Mouse (Mus musculus): ENCODE measurements at regions not wholly inside any gene's neighbourhood (a gene's known extent, or its start where the extent isn't known, plus 50 kb on each side); places are given as distances from the start of the nearest gene placed in this dataset.

- DNase-seq (ENCODE audit: low read depth, low spot score) = no peak
These were observed 402.1 kb upstream of the Tmpo start for GRCm38 (mm10) chr10:91583204-91583603.

DNA sequence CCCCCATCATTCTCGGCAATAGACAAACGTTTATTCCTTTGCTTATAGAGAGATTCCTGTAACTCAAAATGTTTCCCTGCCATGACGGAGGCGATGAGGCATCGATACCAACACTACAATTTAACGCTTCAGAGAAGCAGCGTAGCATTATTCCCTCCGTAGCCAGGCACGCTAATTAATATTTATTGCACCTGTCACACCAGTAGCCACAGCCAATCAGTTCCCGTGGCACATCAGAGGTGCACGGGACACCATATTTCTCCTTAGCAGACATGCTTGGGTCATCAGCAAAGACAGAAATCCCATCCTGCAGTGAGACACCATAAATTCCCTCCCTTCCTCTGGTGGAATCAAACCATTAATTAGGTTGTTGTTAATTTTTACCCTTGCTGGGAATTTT is 399.8 kb upstream of the Tmpo start:
- DNase-seq (ENCODE audit: low read depth, low spot score) = no peak

- no peak for DNase-seq (ENCODE audit: low read depth, low spot score)
These were observed 394.4 kb upstream of the Tmpo start for GRCm38 (mm10) chr10:91575323-91576064.

- no peak for DNase-seq (ENCODE audit: low read depth, low spot score)
These were observed 391.7 kb upstream of the Tmpo start for GRCm38 (mm10) chr10:91572796-91573195.

- DNase-seq (ENCODE audit: low read depth, low spot score) = no peak
These were observed 387.9 kb upstream of the Tmpo start for GRCm38 (mm10) chr10:91569046-91569445.

DNA sequence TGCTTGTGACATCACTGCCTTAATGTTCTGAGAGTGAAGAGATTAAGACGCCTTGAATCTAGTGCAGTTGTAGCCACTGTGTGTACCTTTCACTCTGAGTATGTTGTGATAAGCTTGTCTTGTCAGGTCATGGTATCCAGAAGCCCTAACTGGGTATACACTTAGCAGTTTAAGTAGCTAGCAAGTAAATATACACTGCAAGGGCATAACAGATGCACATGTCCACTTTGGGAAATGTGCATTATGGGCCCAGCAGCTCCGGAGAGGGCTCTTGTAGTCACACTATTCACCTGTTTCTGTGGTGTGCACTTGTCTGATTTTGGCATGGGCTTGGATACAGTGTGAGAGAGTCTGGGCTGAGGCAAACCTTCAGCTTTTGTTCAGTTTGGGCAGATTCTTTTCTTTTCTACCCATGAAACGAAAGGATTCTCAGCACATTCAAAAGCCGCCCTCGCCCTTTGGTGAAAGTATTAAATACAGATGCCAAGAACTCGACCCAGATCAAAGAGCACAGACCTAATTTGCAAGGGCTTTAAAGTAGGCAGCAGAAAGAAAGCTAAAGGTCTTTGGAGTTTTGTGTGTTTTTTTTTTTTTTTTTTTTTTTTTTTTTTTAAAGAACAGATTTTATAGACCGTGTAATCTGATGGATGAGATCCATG is 385.1 kb upstream of the Tmpo start:
- no peak for DNase-seq (ENCODE audit: low read depth, low spot score)

- no peak for DNase-seq (ENCODE audit: low read depth, low spot score)
These were observed 378.2 kb upstream of the Tmpo start for GRCm38 (mm10) chr10:91559307-91559706.

- no peak for DNase-seq (ENCODE audit: low read depth, low spot score)
These were observed 367.0 kb upstream of the Tmpo start for GRCm38 (mm10) chr10:91548071-91548470.

- peak; percentile 27 for DNase-seq (ENCODE audit: low read depth, low spot score)
These were observed 365.0 kb upstream of the Tmpo start for GRCm38 (mm10) chr10:91546140-91546539.

DNA sequence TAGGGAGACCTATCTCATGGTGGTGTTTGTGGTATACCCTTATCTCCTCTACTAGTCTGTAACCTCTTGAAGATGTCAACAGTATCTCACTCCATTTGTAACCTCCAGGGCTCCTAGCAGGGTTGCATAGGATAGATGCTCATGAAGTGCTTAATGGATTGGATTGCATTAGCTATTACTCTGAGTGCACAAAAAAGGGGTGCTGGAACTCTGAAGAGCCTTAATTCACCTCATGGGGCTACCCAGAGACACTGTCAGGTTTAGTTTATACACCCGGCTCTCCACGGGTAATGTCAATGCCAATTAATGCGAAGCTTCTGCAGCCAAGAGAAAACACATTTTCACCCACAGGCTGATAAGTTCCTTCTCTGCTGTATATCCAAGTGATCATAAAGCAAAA is 364.3 kb upstream of the Tmpo start:
- no peak for DNase-seq (ENCODE audit: low read depth, low spot score)

GRCm38 (mm10) chr10:91543167-91543918 is 362.2 kb upstream of the Tmpo start:
- no peak for DNase-seq (ENCODE audit: low read depth, low spot score)

DNA sequence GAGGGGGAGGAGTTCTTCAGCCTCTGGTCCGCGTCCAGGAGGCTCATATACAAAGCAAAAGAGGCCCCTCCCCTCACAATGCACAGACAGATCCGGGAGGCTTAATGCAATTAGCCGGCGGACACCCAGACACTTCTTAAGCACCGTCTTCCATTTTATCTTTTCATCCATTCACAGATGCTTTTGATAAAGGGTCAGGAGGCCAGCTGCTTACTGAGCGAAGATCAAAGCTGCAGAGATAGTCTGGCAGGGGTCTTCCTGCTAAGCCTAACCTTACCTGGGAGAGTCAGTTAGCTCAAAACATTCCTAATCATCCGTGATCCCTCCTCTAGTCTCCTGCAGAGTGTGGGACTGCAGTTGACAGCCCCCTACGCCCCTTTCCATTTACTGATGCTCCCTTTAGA is 361.1 kb upstream of the Tmpo start:
- DNase-seq (ENCODE audit: low read depth, low spot score) = no peak

DNA sequence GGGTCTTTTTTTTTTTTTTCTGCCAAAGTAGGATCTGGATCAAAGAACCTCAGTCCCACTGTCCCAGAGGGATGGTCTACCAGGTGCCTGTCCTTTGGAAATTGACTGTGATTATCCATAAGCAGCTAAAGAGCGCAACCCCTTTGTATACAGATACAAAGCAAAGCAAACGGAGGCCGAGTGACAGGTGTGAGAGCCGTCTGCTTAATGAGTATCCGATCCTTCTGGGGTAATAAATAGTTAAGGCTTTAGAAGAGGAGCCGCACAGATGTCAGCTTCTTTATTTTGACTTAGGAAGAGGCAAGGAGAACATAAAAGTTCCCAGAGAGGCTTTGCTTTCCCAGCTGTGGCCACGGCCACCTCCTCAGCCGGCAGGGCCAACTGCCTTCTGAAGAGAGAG is 356.1 kb upstream of the Tmpo start:
- no peak for DNase-seq (ENCODE audit: low read depth, low spot score)

- no peak for DNase-seq (ENCODE audit: low read depth, low spot score)
These were observed 354.3 kb upstream of the Tmpo start for GRCm38 (mm10) chr10:91535392-91535791.

DNA sequence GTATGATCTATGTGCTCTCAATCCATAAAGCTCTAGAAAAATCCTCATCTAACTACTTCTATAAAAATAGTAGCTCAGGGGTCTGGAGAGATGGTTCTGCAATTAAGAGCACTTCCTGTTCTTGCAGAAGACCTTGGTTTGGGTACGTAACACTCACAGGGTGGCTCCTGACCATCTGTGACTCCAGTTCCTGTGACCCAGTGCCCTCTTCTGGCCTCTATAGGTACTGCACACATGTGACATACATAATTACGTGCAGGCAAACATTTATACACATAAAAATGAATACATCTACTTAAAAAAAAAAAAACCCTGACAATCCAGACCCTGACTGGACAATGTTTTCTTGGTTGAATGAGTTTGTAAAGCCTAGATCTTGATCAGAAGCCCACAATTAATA is 347.2 kb upstream of the Tmpo start:
- no peak for DNase-seq (ENCODE audit: low read depth, low spot score)

- DNase-seq (ENCODE audit: low read depth, low spot score) = no peak
These were observed 340.1 kb upstream of the Tmpo start for GRCm38 (mm10) chr10:91521168-91521567.

DNA sequence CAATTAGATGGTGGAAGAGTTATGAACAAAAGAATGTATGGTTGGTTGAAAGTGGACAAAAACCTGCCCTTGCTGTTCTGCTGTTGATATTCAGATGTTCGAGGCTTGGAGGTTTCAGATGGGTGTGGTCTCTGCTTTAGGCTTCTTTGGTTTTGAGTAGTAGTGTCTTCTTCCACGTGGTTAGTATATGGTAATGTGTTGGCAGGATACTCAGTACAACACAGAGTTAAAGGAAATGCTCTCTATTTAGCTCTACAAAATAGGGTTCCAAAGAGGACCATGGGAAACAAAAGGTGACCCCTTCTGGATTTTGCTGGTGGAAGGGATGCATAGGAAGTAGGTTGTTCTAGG is 333.9 kb upstream of the Tmpo start:
- DNase-seq (ENCODE audit: low read depth, low spot score) = no peak

GRCm38 (mm10) chr10:91514163-91515020 is 333.3 kb upstream of the Tmpo start:
- no peak for DNase-seq (ENCODE audit: low read depth, low spot score)

DNA sequence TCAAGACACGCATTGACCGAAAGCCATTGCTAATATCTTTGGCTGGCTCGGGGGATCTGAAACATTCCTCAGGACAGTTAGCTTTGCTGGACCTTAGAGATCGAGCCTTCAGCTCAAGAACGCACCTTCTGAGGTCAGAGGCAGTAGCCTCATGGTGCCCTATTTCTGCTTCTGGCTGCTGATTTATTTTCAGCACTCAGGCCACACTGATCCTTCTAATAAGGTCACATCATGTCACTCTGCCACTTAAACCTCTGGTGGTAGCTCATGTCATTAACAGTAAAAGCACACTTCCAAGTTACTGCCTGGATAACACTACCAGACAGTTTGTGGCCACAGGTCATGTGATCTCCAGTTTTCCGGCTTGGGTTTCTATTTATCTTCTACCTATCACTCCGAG is 325.9 kb upstream of the Tmpo start:
- DNase-seq (ENCODE audit: low read depth, low spot score) = no peak

DNA sequence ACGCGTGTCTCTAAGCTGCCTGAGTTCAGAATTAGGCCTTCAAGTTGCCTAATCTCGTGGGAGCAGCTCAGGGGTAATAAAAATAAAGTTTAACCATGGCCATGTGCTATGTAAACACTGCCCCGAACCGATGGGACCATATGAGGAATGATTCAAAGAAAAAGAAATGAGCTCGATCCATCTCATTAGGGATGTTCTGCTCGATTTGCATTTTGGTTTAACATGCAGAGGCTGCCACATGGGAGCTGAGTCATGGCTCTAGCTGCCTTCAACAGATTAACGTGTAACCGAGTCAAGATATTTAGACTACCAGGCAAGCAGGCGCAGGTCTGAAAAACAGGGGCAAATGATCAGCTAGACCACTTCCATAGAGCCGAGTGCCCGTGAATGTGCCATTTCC is 323.8 kb upstream of the Tmpo start:
- DNase-seq (ENCODE audit: low read depth, low spot score) = no peak

GRCm38 (mm10) chr10:91498543-91498942 is 317.4 kb upstream of the Tmpo start:
- DNase-seq (ENCODE audit: low read depth, low spot score) = no peak

- no peak for DNase-seq (ENCODE audit: low read depth, low spot score)
These were observed 283.6 kb upstream of the Tmpo start for GRCm38 (mm10) chr10:91464691-91465090.
